Mouse (Mus musculus) ES-Bruce4 (cell line): Measurements from ENCODE around the gene Syt5. TPM values are rescaled to one million over a fixed set of nuclear protein-coding genes. Genes with fewer than 3 reads are reported as not detected.

Experiments
- H3K27ac ChIP-seq: 2 replicates; pipeline ENCODE4 v1.5.1; 2012; ENCODE audit warnings: low read length, inconsistent platforms; ENCODE audit not compliant: insufficient read depth
- H3K27me3 ChIP-seq: 2 replicates; pipeline ENCODE4 v1.6.1; 2012; ENCODE audit warnings: mild to moderate bottlenecking, low read length, inconsistent platforms; ENCODE audit not compliant: control insufficient read depth, poor library complexity, insufficient read depth, severe bottlenecking
- H3K36me3 ChIP-seq: 2 replicates; pipeline ENCODE4 v1.6.1; 2012; ENCODE audit warnings: inconsistent platforms, mild to moderate bottlenecking, low read length, moderate library complexity; ENCODE audit not compliant: control insufficient read depth, poor library complexity, insufficient read depth, severe bottlenecking
- H3K4me1 ChIP-seq: one replicate; pipeline ENCODE4 v1.8.1; 2011; ENCODE audit warnings: low read length; ENCODE audit not compliant: control insufficient read depth, insufficient read depth
- H3K4me3 ChIP-seq: 2 replicates; pipeline ENCODE4 v1.5.1; 2011; ENCODE audit warnings: low read depth, mild to moderate bottlenecking, low read length
- H3K9ac ChIP-seq: 2 replicates; pipeline ENCODE4 v1.6.1; 2012; ENCODE audit warnings: low read depth, mild to moderate bottlenecking, inconsistent platforms; ENCODE audit not compliant: poor library complexity, severe bottlenecking
- H3K9me3 ChIP-seq: replicated peaks from 2 replicates; pipeline ENCODE4 v1.6.1; 2012; ENCODE audit warnings: mild to moderate bottlenecking, low read length, inconsistent platforms; ENCODE audit not compliant: control insufficient read depth, poor library complexity, insufficient read depth, severe bottlenecking
- CTCF ChIP-seq: IDR thresholded peaks from one replicate; pipeline ENCODE4 v1.8.1; 2011; ENCODE audit warnings: low read depth, low read length
- EP300 ChIP-seq: IDR thresholded peaks from 2 replicates; pipeline ENCODE4 v1.6.1; 2011; ENCODE audit warnings: low read depth, low read length; ENCODE audit not compliant: insufficient read depth
- POLR2A ChIP-seq: IDR thresholded peaks from one replicate; pipeline ENCODE4 v1.8.1; 2011; ENCODE audit warnings: low read length; ENCODE audit not compliant: insufficient read depth
- polyA plus RNA-seq: library from polyadenylated mRNA; stranded (reverse); fragments of >200 nt; gene quantifications from 2 replicates; pipeline ENCODE4 v1.2.4, GENCODE M21; 2011; ENCODE audit warnings: low read depth; ENCODE audit not compliant: missing spikeins, insufficient read depth, insufficient read length

Syt5 gene
- polyA plus RNA-seq, 1 experiment = 4.9 TPM

- no peak for TF ChIP-seq EP300
- no peak for TF ChIP-seq POLR2A
- no peak for TF ChIP-seq CTCF
Observed at GRCm38 (mm10) chr7:4492284-4493224, 54.8 kb downstream of the Syt5 start.

GRCm38 (mm10) chr7:4491308-4491707, 56.0 kb downstream of the Syt5 start:
- Histone ChIP-seq H3K9me3 (no peaks in the 10 kb centered on the region), H3K27me3 (no peaks in the 10 kb centered on the region), H3K9ac (no peak overlapping the region), H3K4me3 (no peak overlapping the region), H3K27ac (no peak overlapping the region), H3K4me1 (no peaks in the 10 kb centered on the region), H3K36me3 (no peaks in the 10 kb centered on the region)
- no peak for TF ChIP-seq EP300
- TF ChIP-seq CTCF = no peak
- no peak for TF ChIP-seq POLR2A

More at GRCm38 (mm10) chr7:4492284-4493224, 54.8 kb downstream of the Syt5 start:
- Histone ChIP-seq H3K27ac (no peak overlapping the region), H3K36me3 (no peaks in the 10 kb centered on the region), H3K9ac (no peak overlapping the region), H3K27me3 (no peaks in the 10 kb centered on the region), H3K4me1 (no peaks in the 10 kb centered on the region), H3K9me3 (no peaks in the 10 kb centered on the region), H3K4me3 (no peak overlapping the region)

Other genes with a start within 250 kb of the Syt5 start
- gene Ncr1, start 209.8 kb downstream of the Syt5 start, polyA plus RNA-seq = not detected in 2 replicates
- not detected in 2 replicates for gene Gp6, start 149.8 kb downstream of the Syt5 start, polyA plus RNA-seq
- gene Rdh13, start 101.9 kb downstream of the Syt5 start, polyA plus RNA-seq = 17.7 and 18.1 TPM in 2 replicates
- 7.0 and 13.2 TPM in 2 replicates for gene Eps8l1, start 86.9 kb downstream of the Syt5 start, polyA plus RNA-seq
- gene Ppp1r12c, start 45.9 kb downstream of the Syt5 start, polyA plus RNA-seq = 63.1 and 68.7 TPM in 2 replicates
- gene Tnnt1, start 31.2 kb downstream of the Syt5 start, polyA plus RNA-seq = 20.2 and 20.7 TPM in 2 replicates
- gene Tnni3, start 23.3 kb downstream of the Syt5 start, polyA plus RNA-seq = 10.0 and 11.5 TPM in 2 replicates
- 9.2 and 10.0 TPM in 2 replicates for gene Dnaaf3, start 15.1 kb downstream of the Syt5 start, polyA plus RNA-seq
- gene Ptprh, start 56.5 kb upstream of the Syt5 start, polyA plus RNA-seq = not detected in 2 replicates
- gene Tmem86b, start 83.9 kb upstream of the Syt5 start, polyA plus RNA-seq = 3.8 and 5.5 TPM in 2 replicates
- gene Ppp6r1, start 111.5 kb upstream of the Syt5 start, polyA plus RNA-seq = 58.6 and 66.3 TPM in 2 replicates
- 51.8 and 63.3 TPM in 2 replicates for gene Hspbp1, start 137.5 kb upstream of the Syt5 start, polyA plus RNA-seq
- 10.9 TPM in 2 replicates for gene Brsk1, start 143.1 kb upstream of the Syt5 start, polyA plus RNA-seq
- not detected in 2 replicates for gene Tmem150b, start 177.7 kb upstream of the Syt5 start, polyA plus RNA-seq
- gene Kmt5c, start 192.6 kb upstream of the Syt5 start, polyA plus RNA-seq = 69.0 and 72.3 TPM in 2 replicates
- gene Cox6b2, start 205.6 kb upstream of the Syt5 start, polyA plus RNA-seq = 319 and 368 TPM in 2 replicates
- gene Fam71e2, start 223.8 kb upstream of the Syt5 start, polyA plus RNA-seq = not detected in 2 replicates
- 1.4 and 1.9 TPM in 2 replicates for gene Il11, start 235.3 kb upstream of the Syt5 start, polyA plus RNA-seq
- not detected in 2 replicates for gene Tmem190, start 235.4 kb upstream of the Syt5 start, polyA plus RNA-seq
- gene Tmem238, start 242.1 kb upstream of the Syt5 start, polyA plus RNA-seq = 2.6 and 6.8 TPM in 2 replicates
- gene Rpl28, start 245.3 kb upstream of the Syt5 start, polyA plus RNA-seq = 969 and 977 TPM in 2 replicates